Mouse (Mus musculus): Measurements from ENCODE around the gene Kctd6.

Gene Kctd6

GRCm38 (mm10) chr14:8250141-8250871, 36.4 kb downstream of the Kctd6 start:
- DNase-seq (ENCODE audit: low spot score in 2 of 2): no peak

GRCm38 (mm10) chr14:8251330-8251885, 37.5 kb downstream of the Kctd6 start:
- no peak for DNase-seq (ENCODE audit: low spot score in 2 of 2)

GRCm38 (mm10) chr14:8255076-8255729, 41.3 kb downstream of the Kctd6 start:
- DNase-seq (ENCODE audit: low spot score in 2 of 2): peak; percentile 34 to 69

- no peak for DNase-seq (ENCODE audit: low spot score in 2 of 2)
Observed at GRCm38 (mm10) chr14:8256072-8256471, 42.1 kb downstream of the Kctd6 start.

DNA sequence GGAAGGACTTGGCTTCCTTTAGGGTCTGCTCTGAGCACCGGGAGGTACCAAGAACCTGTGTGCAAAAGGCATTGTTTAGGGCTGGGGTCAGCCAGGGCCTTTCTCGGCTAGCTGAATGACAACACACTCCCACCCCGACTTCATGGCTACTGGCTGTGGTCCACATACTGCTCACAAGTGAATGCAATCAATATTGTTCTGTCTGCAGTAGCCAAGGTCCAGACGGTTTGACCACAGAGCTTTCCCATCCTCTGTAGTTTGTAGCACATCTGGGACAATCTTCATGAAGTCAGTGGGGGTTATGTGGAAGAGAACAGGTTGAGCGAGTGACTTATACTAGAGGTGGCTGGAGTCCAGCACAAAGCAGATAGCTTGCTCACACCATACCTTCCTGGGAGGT, 42.9 kb downstream of the Kctd6 start:
- DNase-seq (ENCODE audit: low spot score in 2 of 2): no peak

GRCm38 (mm10) chr14:8257521-8258334, 43.8 kb downstream of the Kctd6 start:
- DNase-seq (ENCODE audit: low spot score in 2 of 2): no peak

DNA sequence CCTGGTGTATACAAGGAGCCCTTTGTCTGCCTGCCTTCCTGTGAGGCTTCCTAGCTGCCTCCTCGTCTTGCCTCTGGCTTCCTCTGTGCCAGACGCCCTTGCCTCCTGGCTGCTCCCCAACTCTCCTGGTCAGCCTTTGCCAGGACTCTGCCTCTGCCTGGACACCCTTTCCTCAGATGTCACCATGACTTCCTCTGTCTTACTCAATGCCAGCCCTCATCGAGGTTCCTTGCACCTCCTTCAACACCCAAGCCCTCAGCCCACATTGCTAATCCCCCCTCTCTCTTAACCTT, 44.3 kb downstream of the Kctd6 start:
- DNase-seq (ENCODE audit: low spot score in 2 of 2): no peak

GRCm38 (mm10) chr14:8258752-8259151, 44.8 kb downstream of the Kctd6 start:
- no peak for DNase-seq (ENCODE audit: low spot score in 2 of 2)

DNA sequence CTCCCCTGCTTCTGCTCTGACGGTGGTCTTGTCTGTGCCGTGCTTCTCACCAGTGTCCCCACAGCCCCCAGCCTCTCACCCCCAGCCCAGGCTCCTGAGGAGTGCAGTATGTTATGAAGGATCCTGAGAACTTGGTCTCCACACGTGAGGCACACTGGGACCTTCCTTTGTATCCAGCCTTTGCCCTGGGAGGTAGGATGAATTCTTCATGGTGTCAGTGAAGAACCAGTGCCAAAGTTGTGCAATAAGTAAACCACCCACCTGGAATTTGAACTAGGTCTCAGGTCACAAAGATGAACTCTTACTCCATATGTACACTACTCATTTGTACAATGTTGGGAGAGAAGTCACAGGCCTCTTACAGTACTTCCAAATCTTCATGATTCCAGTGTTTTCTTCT, 45.2 kb downstream of the Kctd6 start, which contains the start of gene Acox2:
Gene Acox2, minus strand, starts transcription at position 188 of the 400 bp plus-strand sequence.
- DNase-seq (ENCODE audit: low spot score in 2 of 2): no peak

GRCm38 (mm10) chr14:8260214-8260613, 46.3 kb downstream of the Kctd6 start:
- no peak for DNase-seq (ENCODE audit: low spot score in 2 of 2)

GRCm38 (mm10) chr14:8262242-8262641, 48.3 kb downstream of the Kctd6 start:
- no peak for DNase-seq (ENCODE audit: low spot score in 2 of 2)

DNA sequence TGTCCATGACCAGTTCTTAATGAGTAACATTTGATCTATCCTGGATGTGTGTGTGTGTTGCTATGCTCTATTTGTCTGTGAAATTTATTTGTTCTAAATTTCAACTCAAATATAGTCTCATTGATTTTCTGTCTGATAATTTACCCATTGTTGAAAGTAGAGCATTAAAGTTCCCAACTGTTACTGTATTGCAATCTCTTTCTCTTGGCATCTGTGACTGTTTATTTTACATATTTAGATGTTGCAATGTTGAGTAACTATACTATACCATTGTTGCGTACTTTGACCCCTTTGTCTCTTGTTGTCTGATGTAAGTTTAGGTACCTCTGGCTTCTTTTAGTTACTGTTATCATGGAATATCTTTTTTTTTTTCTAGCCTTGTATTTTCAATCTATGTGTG, 50.4 kb downstream of the Kctd6 start:
- DNase-seq (ENCODE audit: low spot score in 2 of 2): no peak

- peak in 1 of 2 experiments; percentile 6 for DNase-seq (ENCODE audit: low spot score in 2 of 2)
Observed at GRCm38 (mm10) chr14:8271281-8271680, 57.3 kb downstream of the Kctd6 start.
